Mouse (Mus musculus) forebrain, embryonic 13.5 days (tissue): ENCODE results near the gene Kctd6. TPM values are rescaled to one million over a fixed set of nuclear protein-coding genes. Genes with fewer than 3 reads are reported as not detected.
A peak's percentile ranks its signal among the peaks of the same experiment; 100 is the strongest.

Source experiments
- ATAC-seq: fragments of 200-750 bp; cut with Nextera tagmentation; 2 replicates; pipeline ENCODE4 v1.8.0; 2017
- H3K27ac ChIP-seq: fragments of 300-500 bp; sonication (generic); 2 replicates; pipeline ENCODE4 v1.5.1; 2015; ENCODE audit warnings: inconsistent platforms, mild to moderate bottlenecking, moderate library complexity
- H3K27me3 ChIP-seq: fragments of 300-500 bp; sonication (generic); 2 replicates; pipeline ENCODE4 v1.6.1; 2015; ENCODE audit warnings: mild to moderate bottlenecking, inconsistent platforms
- H3K36me3 ChIP-seq: fragments of 300-500 bp; sonication (generic); 2 replicates; pipeline ENCODE4 v1.6.1; 2015; ENCODE audit warnings: mild to moderate bottlenecking, inconsistent platforms; ENCODE audit not compliant: poor library complexity, severe bottlenecking
- H3K4me1 ChIP-seq: fragments of 300-500 bp; sonication (generic); 2 replicates; pipeline ENCODE4 v1.6.1; 2015; ENCODE audit warnings: inconsistent platforms
- H3K4me2 ChIP-seq: fragments of 300-500 bp; sonication (generic); 2 replicates; pipeline ENCODE4 v1.6.1; 2015; ENCODE audit warnings: inconsistent platforms, mild to moderate bottlenecking, moderate library complexity
- H3K4me3 ChIP-seq: fragments of 300-500 bp; sonication (generic); 2 replicates; pipeline ENCODE4 v1.5.1; 2015; ENCODE audit warnings: mild to moderate bottlenecking, inconsistent platforms
- H3K9ac ChIP-seq: fragments of 300-500 bp; sonication (generic); 2 replicates; pipeline ENCODE4 v1.6.1; 2015; ENCODE audit warnings: mild to moderate bottlenecking, inconsistent platforms
- H3K9me3 ChIP-seq: fragments of 300-500 bp; sonication (generic); replicated peaks from 2 replicates; pipeline ENCODE4 v1.6.1; 2016; ENCODE audit warnings: inconsistent platforms
- whole genome bisulfite sequencing: fragments of 180-500 bp; shearing (Covaris S2); methylation state at CpG from one replicate; pipeline ENCODE4 v1.1.7; 2015; 5-methylcytosine and 5-hydroxymethylcytosine counted together
- polyA plus RNA-seq: library from polyadenylated mRNA; unstranded; fragments of >200 nt; fragmentation: Nextera tagmentation; extraction: Ambion mirVana; gene quantifications from 2 replicates; pipeline ENCODE4 v1.2.1, GENCODE M21; 2015

Kctd6 gene
- polyA plus RNA-seq, 1 experiment from 2014 or later, result 5.6 TPM

DNA sequence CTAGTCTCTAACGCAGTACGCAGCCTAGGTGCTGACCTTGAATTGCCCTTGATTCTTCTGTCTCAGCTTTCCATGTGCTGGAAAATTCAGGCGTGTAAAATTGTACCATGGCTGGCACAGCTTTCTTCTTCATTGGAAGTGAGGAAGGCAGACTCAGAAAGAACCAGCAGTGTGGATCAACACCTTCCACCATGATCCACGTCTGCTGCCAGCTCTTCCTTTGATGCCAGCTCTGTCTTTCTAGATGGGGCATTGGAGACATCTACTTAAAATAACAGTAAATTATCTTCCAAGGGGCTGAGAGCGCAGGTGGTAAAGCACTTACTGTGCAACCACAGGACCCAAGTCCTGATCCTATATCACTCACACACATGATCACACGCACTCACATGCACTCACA is 21.2 kb upstream of the Kctd6 start:
- Histone ChIP-seq H3K9me3 (no peaks in the 10 kb centered on the region), H3K9ac (no peak overlapping the region), H3K4me2 (no peak overlapping the region), H3K4me1 (no peaks in the 10 kb centered on the region), H3K36me3 (no peaks in the 10 kb centered on the region), H3K27me3 (no peaks in the 10 kb centered on the region), H3K27ac (no peak overlapping the region), H3K4me3 (no peak overlapping the region)
- no peak for ATAC-seq
- WGBS, result 92% methylated on average over 6 of the region's 6 CpGs

DNA sequence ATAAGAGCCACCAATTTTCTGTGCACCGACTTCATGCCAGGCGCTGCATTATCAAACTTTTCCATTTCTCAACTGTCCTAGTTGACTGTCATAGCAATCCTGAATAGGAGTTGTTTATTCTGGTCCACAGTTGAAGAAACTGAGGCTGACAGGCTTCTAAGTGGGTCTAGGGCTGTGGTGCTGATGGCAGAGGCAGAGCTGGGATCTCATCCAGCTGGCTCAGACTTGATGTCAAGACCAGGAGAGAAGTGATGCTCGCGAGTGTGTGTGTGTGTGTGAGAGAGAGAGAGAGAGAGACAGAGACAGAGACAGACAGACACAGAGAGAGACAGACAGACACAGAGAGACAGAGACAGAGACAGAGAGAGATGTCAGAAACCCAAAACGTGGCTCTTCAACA is 13.2 kb upstream of the Kctd6 start:
- H3K36me3 ChIP-seq, result no peaks in the 10 kb centered on the region
- WGBS, result 80% methylated on average over 5 of the region's 5 CpGs
- H3K9me3 ChIP-seq, result no peaks in the 10 kb centered on the region
- H3K27ac ChIP-seq, result no peak overlapping the region
- no peak overlapping the region for H3K4me2 ChIP-seq
- H3K27me3 ChIP-seq, result no peaks in the 10 kb centered on the region
- H3K4me3 ChIP-seq, result no peak overlapping the region
- H3K9ac ChIP-seq, result no peak overlapping the region
- 0 out of 2 replicates have a peak, but pooled peaks cover 7% of the 10 kb centered on the region for H3K4me1 ChIP-seq
- no peak for ATAC-seq

- Histone ChIP-seq H3K4me3 (no peak overlapping the region), H3K9ac (no peak overlapping the region), H3K4me1 (peaks cover 12% of the 10 kb centered on the region; the same call in 1 of the 2 replicates), H3K36me3 (no peaks in the 10 kb centered on the region), H3K4me2 (no peak overlapping the region), H3K9me3 (no peaks in the 10 kb centered on the region), H3K27me3 (no peaks in the 10 kb centered on the region), H3K27ac (no peak overlapping the region)
- 72% methylated on average over 3 of the region's 3 CpGs for WGBS
- no peak for ATAC-seq
These were observed 12.2 kb upstream of the Kctd6 start for GRCm38 (mm10) chr14:8201715-8202114.

GRCm38 (mm10) chr14:8206179-8206910 is 7.6 kb upstream of the Kctd6 start:
- Histone ChIP-seq H3K9me3 (no peaks in the 10 kb centered on the region), H3K9ac (no peak overlapping the region), H3K4me1 (peaks cover 15% of the 10 kb centered on the region), H3K27ac (no peak overlapping the region), H3K4me2 (no peak overlapping the region), H3K27me3 (no peaks in the 10 kb centered on the region), H3K36me3 (no peaks in the 10 kb centered on the region), H3K4me3 (no peak overlapping the region)
- no peak for ATAC-seq
- 58% methylated on average over 9 of the region's 9 CpGs for WGBS

- WGBS, result 16% methylated on average over 5 of the region's 5 CpGs
- Histone ChIP-seq H3K4me3 (no peak overlapping the region), H3K36me3 (no peaks in the 10 kb centered on the region), H3K4me2 (no peak overlapping the region), H3K9ac (no peak overlapping the region), H3K27ac (peak overlapping the region; percentile 54), H3K27me3 (no peaks in the 10 kb centered on the region), H3K9me3 (no peaks in the 10 kb centered on the region), H3K4me1 (peaks cover 15% of the 10 kb centered on the region)
- ATAC-seq, result peak; percentile 70
These were observed 6.8 kb upstream of the Kctd6 start for GRCm38 (mm10) chr14:8207105-8207504.

GRCm38 (mm10) chr14:8207543-8207942 is 6.4 kb upstream of the Kctd6 start:
- Histone ChIP-seq H3K27me3 (no peaks in the 10 kb centered on the region), H3K27ac (peak overlapping the region; percentile 54), H3K36me3 (no peaks in the 10 kb centered on the region), H3K4me1 (peaks cover 15% of the 10 kb centered on the region), H3K9me3 (no peaks in the 10 kb centered on the region), H3K4me2 (no peak overlapping the region), H3K9ac (no peak overlapping the region), H3K4me3 (no peak overlapping the region)
- ATAC-seq, result peak; percentile 54; the same call in 1 of the 2 replicates
- WGBS, result 45% methylated on average over 5 of the region's 5 CpGs

DNA sequence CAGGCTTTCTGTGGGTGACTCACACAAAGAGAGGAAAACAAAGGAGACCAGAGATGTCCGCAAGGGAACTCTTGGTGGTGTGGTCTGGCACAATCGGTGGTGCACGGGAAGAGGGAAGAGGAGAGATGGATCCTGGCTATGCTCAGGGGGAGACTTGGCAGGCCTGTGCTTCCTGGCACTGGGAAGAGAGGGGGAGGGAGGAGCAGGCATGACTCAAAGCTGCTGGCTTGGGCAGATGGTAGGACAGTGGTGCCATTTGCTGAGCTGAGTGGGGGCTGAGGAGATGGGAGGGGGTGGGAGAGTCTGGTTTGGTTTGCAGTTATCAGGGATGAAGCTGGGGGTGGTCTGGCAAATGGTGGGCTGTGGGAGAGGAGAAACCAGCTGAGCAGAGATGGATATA is 5.1 kb upstream of the Kctd6 start:
- 56% methylated on average over 3 of the region's 3 CpGs for WGBS

DNA sequence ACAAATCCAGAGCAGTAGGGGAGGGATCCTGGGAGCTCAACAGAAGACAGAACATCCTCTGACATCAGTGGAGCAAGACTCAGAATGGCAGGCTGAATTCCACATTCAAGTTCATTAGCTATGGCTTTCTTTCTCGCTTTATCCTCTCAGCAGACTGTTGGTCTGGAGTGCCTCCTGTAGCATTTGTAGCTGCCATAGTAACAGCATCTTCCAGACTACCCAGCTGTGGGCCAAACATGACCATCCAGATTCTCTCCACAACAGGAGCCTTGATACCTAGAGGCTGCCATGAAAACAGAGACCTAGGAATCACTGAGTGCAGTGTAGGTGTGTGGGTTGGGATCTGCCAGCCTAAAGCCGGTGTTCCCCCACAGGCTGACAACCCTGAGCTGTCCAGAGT is 4.0 kb upstream of the Kctd6 start:
- Histone ChIP-seq H3K4me2 (no peak overlapping the region), H3K9ac (no peak overlapping the region), H3K4me1 (peaks cover 19% of the 10 kb centered on the region), H3K27ac (no peak overlapping the region), H3K9me3 (no peaks in the 10 kb centered on the region), H3K4me3 (no peak overlapping the region), H3K36me3 (no peaks in the 10 kb centered on the region), H3K27me3 (no peaks in the 10 kb centered on the region)
- ATAC-seq, result no peak
- 88% methylated on average over 2 of the region's 2 CpGs for WGBS

More for the DNA sequence above, 5.1 kb upstream of the Kctd6 start:
- no peak overlapping the region for H3K9ac ChIP-seq
- peaks cover 15% of the 10 kb centered on the region for H3K4me1 ChIP-seq
- peak overlapping the region; percentile 16; the same call in 1 of the 2 replicates for H3K27ac ChIP-seq
- no peak overlapping the region for H3K4me2 ChIP-seq
- H3K9me3 ChIP-seq, result no peaks in the 10 kb centered on the region
- H3K36me3 ChIP-seq, result no peaks in the 10 kb centered on the region
- no peaks in the 10 kb centered on the region for H3K27me3 ChIP-seq
- ATAC-seq, result peak; percentile 47; the same call in 1 of the 2 replicates
- H3K4me3 ChIP-seq, result no peak overlapping the region

- Histone ChIP-seq H3K4me3 (no peak overlapping the region), H3K9ac (no peak overlapping the region), H3K27me3 (peaks cover 9% of the 10 kb centered on the region), H3K4me2 (no peak overlapping the region), H3K4me1 (peaks cover 29% of the 10 kb centered on the region), H3K36me3 (no peaks in the 10 kb centered on the region), H3K9me3 (no peaks in the 10 kb centered on the region), H3K27ac (no peak overlapping the region)
- ATAC-seq, result no peak
- WGBS, result 81% methylated on average over 2 of the region's 2 CpGs
These were observed 944 bp upstream of the Kctd6 start for GRCm38 (mm10) chr14:8212996-8213395.

DNA sequence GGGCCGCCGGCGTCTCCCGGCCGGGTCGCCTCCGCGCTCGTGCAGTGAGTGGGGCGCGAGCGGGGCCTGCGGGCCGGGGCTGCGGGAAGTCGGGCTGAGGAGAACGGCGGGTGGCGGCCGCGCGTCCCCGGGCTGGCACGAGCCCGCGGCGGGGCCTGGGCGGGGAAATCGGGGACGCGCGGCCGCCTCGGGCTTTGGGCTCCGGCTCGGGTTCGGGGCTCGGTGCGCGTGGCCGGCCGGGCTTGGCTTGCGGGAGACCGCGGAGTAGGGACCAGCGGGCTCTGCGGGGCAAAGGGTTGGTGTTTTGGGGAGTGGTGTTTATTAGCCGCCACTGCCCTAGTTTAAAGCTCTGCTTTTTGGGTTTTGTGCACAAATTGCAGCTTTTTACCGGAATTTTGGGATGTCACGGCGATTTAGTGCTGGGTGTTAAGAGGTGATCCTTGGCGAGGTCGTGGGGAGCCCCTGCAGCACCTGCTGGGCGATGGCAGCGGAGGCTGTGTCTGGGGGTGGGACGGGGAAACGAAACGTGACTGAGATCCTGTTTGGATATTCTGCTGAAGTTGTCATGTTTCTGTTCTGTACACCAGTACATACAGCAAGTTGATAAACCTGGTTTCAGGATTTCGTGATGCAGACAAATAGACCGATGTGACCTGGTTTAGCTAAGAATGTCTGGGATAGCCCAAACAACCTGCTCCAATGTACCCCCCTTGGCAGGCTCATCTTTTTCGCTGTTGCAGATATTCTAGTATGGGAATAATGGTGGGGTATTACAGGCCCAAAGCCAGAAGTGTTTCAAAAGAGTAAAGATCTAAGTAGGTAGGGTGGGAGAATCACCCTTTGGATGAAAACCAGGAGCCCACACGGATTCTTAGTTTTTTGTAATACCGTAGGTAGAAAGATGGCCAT is 613 bp downstream of the Kctd6 start:
- Histone ChIP-seq H3K9ac (peak overlapping the region; percentile 89), H3K27ac (peak overlapping the region; percentile 82), H3K27me3 (peaks cover 9% of the 10 kb centered on the region), H3K36me3 (no peaks in the 10 kb centered on the region), H3K4me2 (peak overlapping the region; percentile 82), H3K4me3 (peak overlapping the region; percentile 61), H3K4me1 (peaks cover 43% of the 10 kb centered on the region), H3K9me3 (no peaks in the 10 kb centered on the region)
- ATAC-seq, result peak; percentile 79
- WGBS, result 3% methylated on average over 49 of the region's 63 CpGs

DNA sequence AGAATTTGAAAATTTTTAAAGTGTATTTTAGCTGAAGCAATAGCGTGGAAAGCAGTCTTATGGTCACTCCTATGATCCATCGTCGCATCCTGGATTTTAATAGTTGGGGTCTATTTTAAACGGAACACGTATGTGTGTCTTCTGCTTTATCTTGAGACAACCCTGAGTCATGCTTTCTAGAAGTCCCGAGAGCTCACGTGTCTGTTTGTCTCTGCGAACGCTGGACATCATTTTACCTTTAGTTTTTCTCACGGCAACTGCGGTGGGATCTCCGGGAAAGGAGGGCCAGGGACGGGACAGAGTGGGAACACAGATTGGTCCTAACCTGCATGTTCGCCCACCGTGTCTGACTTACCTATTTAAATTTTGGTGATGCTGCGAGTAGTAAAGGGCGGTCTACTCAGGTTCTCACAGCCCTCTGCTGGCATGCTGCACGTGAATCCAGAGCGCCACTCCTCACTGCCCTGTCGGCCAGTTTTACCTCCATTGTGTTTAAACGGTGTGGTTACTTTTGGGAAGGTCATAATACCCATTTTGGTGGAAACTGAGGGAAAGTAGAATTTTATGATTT is 1.4 kb downstream of the Kctd6 start:
- no peaks in the 10 kb centered on the region for H3K36me3 ChIP-seq
- H3K9me3 ChIP-seq, result no peaks in the 10 kb centered on the region
- no peak overlapping the region for H3K27ac ChIP-seq
- H3K4me3 ChIP-seq, result peak overlapping the region; percentile 61
- H3K4me1 ChIP-seq, result peaks cover 49% of the 10 kb centered on the region
- peak overlapping the region; percentile 82 for H3K4me2 ChIP-seq
- 12% methylated on average over 21 of the region's 21 CpGs for WGBS
- no peak for ATAC-seq
- peak overlapping the region; percentile 89 for H3K9ac ChIP-seq
- H3K27me3 ChIP-seq, result peaks cover 9% of the 10 kb centered on the region

DNA sequence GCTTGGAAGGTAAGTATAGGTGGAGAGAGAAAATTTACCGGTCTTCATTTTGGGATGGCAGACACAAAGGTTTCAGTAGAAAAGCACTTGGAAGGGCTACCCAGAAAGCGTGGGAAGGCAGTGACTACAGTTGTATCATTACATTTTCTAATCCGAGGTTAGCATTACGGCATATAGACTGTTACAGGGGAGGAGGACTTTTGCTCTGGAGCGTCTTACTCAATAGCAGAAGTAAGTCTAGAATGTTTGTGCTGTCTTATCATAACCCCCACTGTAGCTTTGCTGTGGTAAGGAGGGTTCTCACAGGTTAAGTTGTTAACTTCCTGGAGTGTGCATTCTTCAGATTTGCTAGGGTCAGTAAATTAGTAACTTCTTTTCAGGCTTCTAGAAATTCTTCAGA is 2.2 kb downstream of the Kctd6 start:
- no peaks in the 10 kb centered on the region for H3K36me3 ChIP-seq
- no peaks in the 10 kb centered on the region for H3K9me3 ChIP-seq
- peaks cover 49% of the 10 kb centered on the region for H3K4me1 ChIP-seq
- 55% methylated on average over 5 of the region's 5 CpGs for WGBS
- peaks cover 9% of the 10 kb centered on the region for H3K27me3 ChIP-seq
- no peak overlapping the region for H3K27ac ChIP-seq
- H3K4me3 ChIP-seq, result peak overlapping the region; percentile 61; the same call in 1 of the 2 replicates
- ATAC-seq, result no peak
- H3K4me2 ChIP-seq, result peak overlapping the region; percentile 82
- H3K9ac ChIP-seq, result no peak overlapping the region; the same call in 1 of the 2 replicates
